Mouse (Mus musculus) olfactory bulb, adult 2 months (tissue): ENCODE measurements at regions not wholly inside any gene's neighbourhood (a gene's known extent, or its start where the extent isn't known, plus 50 kb on each side); places are given as distances from the start of the nearest gene placed in this dataset.

Experiments used
- H3K27ac ChIP-seq: fragments of 200-500 bp; 2 replicates; pipeline ENCODE4 v1.5.1; 2012; ENCODE audit warnings: low read depth, low read length; ENCODE audit not compliant: insufficient read depth
- H3K4me1 ChIP-seq: fragments of 200-500 bp; 2 replicates; pipeline ENCODE4 v1.6.1; 2012; ENCODE audit warnings: low read length; ENCODE audit not compliant: control insufficient read depth, insufficient read depth
- H3K4me3 ChIP-seq: fragments of 200-500 bp; 2 replicates; pipeline ENCODE4 v1.5.1; 2012; ENCODE audit warnings: mild to moderate bottlenecking, low read depth, low read length, moderate library complexity; ENCODE audit not compliant: insufficient read depth
- CTCF ChIP-seq: fragments of 200-500 bp; IDR thresholded peaks from 2 replicates; pipeline ENCODE4 v1.5.1; 2012; ENCODE audit warnings: low read depth, mild to moderate bottlenecking, low read length, moderate library complexity; ENCODE audit not compliant: insufficient read depth
- POLR2A ChIP-seq: fragments of 200-500 bp; IDR thresholded peaks from 2 replicates; pipeline ENCODE4 v1.6.1; 2012; ENCODE audit warnings: mild to moderate bottlenecking, low read depth, low read length, moderate library complexity; ENCODE audit not compliant: insufficient read depth
- WGBS: fragments of 180-500 bp; shearing (Covaris S2); methylation state at CpG from one replicate; pipeline ENCODE4 v1.1.7; 2018; 5-methylcytosine and 5-hydroxymethylcytosine counted together

DNA sequence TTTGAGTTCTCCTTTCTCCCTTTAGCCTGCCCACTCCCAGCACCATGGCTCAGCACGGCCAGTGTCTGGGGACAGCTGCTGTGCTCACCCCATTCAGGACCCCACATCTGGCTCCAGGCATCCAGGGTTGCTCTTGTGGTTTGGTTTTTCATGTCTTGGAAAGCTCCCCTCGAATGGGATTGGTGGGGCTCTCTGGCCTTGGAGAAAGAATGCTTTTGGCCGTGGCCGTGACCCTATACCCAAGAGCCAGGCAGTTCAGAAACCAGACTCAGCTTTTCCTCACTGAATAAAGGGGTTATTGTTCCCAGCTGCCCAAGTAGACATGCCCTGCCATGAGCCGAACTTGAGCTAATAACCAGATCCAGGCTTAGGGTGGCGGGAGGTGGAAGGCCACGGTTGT, 691.8 kb upstream of the 3110018I06Rik start:
- no peaks in the 10 kb centered on the region for H3K4me1 ChIP-seq
- no peak for TF ChIP-seq POLR2A
- TF ChIP-seq CTCF, result no peak
- no peak overlapping the region for H3K27ac ChIP-seq
- H3K4me3 ChIP-seq, result no peak overlapping the region
- WGBS, result 75% methylated on average over 7 of the region's 7 CpGs

DNA sequence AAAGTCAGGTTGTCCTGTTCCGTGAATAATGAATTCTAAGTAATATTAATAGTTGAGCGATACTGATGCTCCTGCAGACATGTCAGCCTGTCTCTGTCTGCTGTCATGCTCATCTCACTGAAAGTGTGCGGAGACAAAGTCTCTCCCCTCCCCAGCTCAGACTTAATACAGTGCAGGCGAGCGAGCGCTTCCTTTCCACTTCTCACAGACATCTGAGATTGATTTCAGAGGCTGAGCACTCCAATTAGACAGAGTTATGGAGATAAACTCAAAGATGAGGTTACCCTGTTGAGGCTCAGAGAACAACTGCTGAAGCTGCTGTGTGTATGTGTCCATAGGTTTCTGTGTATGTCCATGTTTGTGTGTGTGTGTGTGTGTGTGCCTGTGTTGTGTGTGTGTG, 668.7 kb upstream of the 3110018I06Rik start:
- Histone ChIP-seq H3K4me1 (peaks cover 4% of the 10 kb centered on the region; the same call in 1 of the 2 replicates), H3K4me3 (no peak overlapping the region), H3K27ac (no peak overlapping the region)
- TF ChIP-seq POLR2A, result no peak
- no peak for TF ChIP-seq CTCF
- WGBS, result 94% methylated on average over 6 of the region's 6 CpGs

DNA sequence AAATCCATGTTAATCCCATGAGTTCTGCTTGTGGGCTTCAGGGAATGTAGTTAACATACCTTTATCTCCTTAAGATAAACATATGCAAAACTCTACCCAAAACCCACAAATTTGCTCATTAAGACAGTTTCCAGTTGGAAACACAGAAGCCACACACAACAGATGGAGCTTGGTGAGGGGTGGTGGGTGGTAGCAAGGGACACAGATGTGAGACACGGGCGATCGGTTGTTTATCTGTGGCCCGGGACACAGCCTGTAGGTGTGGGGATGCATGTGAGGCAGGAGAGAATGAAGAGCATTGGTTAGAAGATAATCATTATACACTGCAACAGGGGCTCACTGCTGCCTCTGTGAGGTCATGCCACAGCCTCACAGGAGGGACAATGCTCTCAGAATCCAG, 666.1 kb upstream of the 3110018I06Rik start:
- Histone ChIP-seq H3K4me1 (peaks cover 4% of the 10 kb centered on the region; the same call in 1 of the 2 replicates), H3K27ac (no peak overlapping the region), H3K4me3 (no peak overlapping the region)
- WGBS, result 66% methylated on average over 4 of the region's 4 CpGs
- no peak for TF ChIP-seq CTCF
- TF ChIP-seq POLR2A, result no peak

DNA sequence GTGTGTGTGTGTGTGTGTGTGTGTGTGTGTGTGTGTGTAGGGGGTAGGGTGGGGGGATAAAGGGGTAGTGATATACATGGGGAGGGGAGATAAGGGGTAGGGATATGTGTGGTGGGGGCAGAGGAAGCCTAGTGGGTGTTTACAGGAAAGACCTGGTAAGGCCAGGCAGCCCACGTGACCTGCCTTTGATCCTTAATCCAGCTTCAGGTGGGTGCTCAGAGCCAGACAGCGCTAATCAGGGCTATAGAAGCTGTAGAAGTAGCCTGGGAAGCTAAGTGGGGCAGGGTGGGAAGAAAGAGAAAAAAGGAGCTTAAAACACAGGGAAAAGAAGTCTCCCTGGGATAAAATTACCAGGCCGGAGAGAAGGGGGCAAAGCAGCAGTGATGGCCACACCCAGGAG, 659.9 kb upstream of the 3110018I06Rik start:
- Histone ChIP-seq H3K4me3 (no peak overlapping the region), H3K27ac (no peak overlapping the region), H3K4me1 (peaks cover 4% of the 10 kb centered on the region; the same call in 1 of the 2 replicates)
- 72% methylated on average over 3 of the region's 3 CpGs for whole genome bisulfite sequencing
- TF ChIP-seq POLR2A (no peak), CTCF (no peak)

DNA sequence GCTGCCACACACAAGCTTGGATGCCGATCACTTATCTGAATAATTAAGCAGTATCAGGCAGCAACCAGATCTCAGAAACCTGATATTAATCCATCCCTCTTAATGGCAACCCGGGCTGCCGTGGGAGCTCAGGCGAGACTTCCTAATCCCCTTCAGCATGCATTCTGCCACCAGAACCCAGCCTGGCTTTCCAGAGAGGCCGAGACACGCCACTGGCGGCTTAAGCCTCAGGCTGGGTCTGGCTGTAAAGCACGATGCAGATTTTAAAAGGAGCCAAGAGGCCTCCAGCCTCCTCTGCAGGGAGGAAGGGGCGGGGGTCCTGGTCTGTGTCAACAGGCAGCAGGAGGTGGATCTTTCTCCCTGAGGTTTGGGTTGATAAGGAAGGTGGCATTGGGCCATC, 659.1 kb upstream of the 3110018I06Rik start:
- Histone ChIP-seq H3K27ac (no peak overlapping the region), H3K4me3 (no peak overlapping the region), H3K4me1 (peaks cover 4% of the 10 kb centered on the region; the same call in 1 of the 2 replicates)
- TF ChIP-seq POLR2A, result no peak
- no peak for TF ChIP-seq CTCF
- WGBS, result 39% methylated on average over 9 of the region's 9 CpGs

DNA sequence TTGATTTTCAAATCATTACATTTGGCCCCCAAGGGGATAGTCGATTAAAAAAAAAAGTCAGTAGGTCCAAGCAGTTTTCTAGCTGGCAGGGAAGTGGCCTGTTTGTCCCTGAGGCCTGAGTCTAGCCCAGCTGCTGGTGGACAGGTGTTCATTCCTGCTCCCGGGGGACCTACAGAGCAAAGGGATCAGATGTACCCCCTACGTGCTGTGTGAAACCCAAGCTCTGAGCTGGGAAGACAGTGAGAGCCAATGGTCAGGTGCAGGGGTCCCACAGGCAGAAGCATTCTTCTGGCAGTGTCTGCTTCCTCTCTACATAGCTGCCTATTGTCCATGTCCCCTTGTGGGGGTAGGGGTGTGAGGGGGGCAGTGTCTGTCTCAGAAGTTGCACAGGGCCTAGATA, 653.2 kb upstream of the 3110018I06Rik start:
- Histone ChIP-seq H3K4me1 (peaks cover 4% of the 10 kb centered on the region; the same call in 1 of the 2 replicates), H3K27ac (no peak overlapping the region), H3K4me3 (no peak overlapping the region)
- WGBS, result 75% methylated on average over 3 of the region's 3 CpGs
- TF ChIP-seq POLR2A (no peak), CTCF (no peak)

DNA sequence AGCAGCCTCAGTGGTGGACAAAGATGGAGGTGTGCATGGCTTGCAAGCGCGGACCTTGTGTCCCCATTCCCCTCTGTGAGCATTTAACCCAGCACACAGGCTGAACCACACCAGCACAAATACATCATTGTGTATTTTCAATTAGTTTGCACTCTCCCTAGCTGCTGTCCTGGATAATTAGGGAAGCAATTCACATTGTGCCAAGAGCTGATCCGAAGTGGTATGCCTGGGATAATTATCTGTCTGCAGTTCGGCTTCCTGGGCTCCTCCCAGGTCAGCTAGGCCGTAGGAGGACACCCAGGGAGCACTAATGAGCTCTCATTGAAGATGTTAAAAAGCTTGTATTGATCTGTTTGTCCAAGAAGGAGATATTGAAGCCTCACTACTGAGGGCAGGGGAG, 648.8 kb upstream of the 3110018I06Rik start:
- Histone ChIP-seq H3K4me1 (no peaks in the 10 kb centered on the region), H3K27ac (no peak overlapping the region), H3K4me3 (no peak overlapping the region)
- no peak for TF ChIP-seq POLR2A
- TF ChIP-seq CTCF, result no peak
- WGBS, result 44% methylated on average over 5 of the region's 5 CpGs

DNA sequence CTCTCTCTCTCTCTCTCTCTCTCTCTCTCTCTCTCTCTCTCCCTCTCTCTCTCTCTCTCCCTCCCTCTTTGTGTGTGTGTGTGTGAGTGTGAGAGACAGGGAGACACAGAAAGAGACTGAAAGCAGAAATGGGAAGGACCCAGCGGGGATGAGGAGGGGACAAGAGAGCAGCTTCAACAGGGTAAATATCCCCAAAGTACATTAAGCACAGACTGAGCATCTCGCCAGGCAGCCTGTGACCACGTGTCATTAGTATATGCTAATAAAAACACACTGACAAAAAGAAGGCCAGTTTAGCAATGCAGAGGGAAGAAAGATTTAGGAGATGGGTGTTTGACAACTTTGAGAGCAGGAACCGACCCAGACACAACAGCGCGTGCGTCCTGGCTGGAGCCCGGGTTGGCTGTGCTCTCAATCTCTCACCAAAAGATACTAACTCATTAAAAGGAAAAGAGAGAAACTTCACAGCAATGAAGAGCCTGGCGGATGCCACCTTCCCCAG, 648.2 kb upstream of the 3110018I06Rik start:
- TF ChIP-seq POLR2A, result no peak
- TF ChIP-seq CTCF, result no peak
- Histone ChIP-seq H3K4me3 (no peak overlapping the region), H3K4me1 (no peaks in the 10 kb centered on the region), H3K27ac (no peak overlapping the region)
- 54% methylated on average over 9 of the region's 9 CpGs for WGBS

DNA sequence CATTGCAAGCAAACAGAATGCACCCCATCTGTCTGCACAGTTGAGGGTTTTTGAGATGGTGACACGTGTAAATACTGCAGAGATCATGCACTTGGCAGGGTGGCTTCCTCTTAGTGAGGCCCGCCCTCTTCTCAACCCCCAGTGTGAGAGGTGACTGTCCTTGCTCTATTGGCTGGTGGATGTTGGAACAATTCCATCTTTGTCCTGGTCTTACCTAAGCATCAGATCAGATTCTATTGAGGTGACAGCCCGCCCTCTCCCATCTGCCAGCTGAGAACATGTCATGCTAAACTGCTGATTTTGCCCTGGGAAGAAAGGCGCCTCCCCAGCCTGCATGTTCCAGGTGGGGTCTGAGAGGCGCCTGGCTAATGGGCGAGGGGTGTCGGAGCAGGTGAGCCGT, 646.4 kb upstream of the 3110018I06Rik start:
- H3K4me3 ChIP-seq, result no peak overlapping the region
- no peaks in the 10 kb centered on the region for H3K4me1 ChIP-seq
- H3K27ac ChIP-seq, result no peak overlapping the region
- TF ChIP-seq CTCF (no peak), POLR2A (no peak)
- 85% methylated on average over 8 of the region's 8 CpGs for WGBS

DNA sequence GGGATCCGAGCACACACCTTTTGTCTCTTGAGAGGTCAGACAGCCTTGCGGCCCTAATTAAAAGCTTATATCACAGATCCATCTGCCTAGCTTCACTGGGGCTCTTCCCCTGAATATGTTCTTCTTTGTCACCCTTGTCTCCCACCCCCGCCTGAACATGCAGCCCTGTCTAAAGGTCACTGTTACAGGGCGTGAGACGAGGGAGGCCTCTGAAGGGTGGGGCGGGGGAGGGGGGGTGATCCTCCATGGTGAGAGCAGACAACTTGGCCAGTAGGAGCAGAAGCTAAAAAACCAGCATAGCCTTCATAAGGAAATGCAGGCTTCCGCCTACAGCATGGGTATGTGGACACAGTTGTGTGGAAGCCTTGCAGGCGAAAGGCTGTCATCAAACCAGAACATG, 646.0 kb upstream of the 3110018I06Rik start:
- TF ChIP-seq CTCF (no peak), POLR2A (no peak)
- H3K27ac ChIP-seq, result no peak overlapping the region
- 74% methylated on average over 8 of the region's 8 CpGs for WGBS

More for the DNA sequence above, 646.0 kb upstream of the 3110018I06Rik start:
- Histone ChIP-seq H3K4me3 (no peak overlapping the region), H3K4me1 (no peaks in the 10 kb centered on the region)
